Mouse (Mus musculus): Measurements from ENCODE around the gene Lhfpl3. TPM values are rescaled to one million over a fixed set of nuclear protein-coding genes. Genes with fewer than 3 reads are reported as not detected.

Lhfpl3 gene
- polyA plus RNA-seq, 1 experiment from 2014 or later, result 0.73 TPM

- Histone ChIP-seq H3K4me3 (replicated peaks) (no peak overlapping the region), H3K9me3 (replicated peaks) (no peaks in the 10 kb centered on the region), H3K9ac (no peak overlapping the region), H3K36me3 (no peaks in the 10 kb centered on the region), H3K27me3 (no peaks in the 10 kb centered on the region), H3K4me2 (replicated peaks) (no peak overlapping the region), H3K4me1 (no peaks in the 10 kb centered on the region), H3K27ac (replicated peaks) (no peak overlapping the region)
- 25% methylated on average over 2 of the region's 2 CpGs for WGBS
- ATAC-seq (ENCODE audit: insufficient number of reproducible peaks, low FRiP score, low TSS enrichment, low read depth), result no peak
Measured at GRCm38 (mm10) chr5:22928746-22929145, 182.9 kb downstream of the Lhfpl3 start.

GRCm38 (mm10) chr5:22943306-22943705, 197.4 kb downstream of the Lhfpl3 start:
- Histone ChIP-seq H3K36me3 (no peaks in the 10 kb centered on the region), H3K27me3 (no peaks in the 10 kb centered on the region), H3K27ac (replicated peaks) (no peak overlapping the region), H3K9ac (no peak overlapping the region), H3K4me3 (replicated peaks) (no peak overlapping the region), H3K9me3 (replicated peaks) (no peaks in the 10 kb centered on the region), H3K4me1 (no peaks in the 10 kb centered on the region), H3K4me2 (replicated peaks) (no peak overlapping the region)
- 49% methylated on average over 5 of the region's 5 CpGs for WGBS
- ATAC-seq (ENCODE audit: insufficient number of reproducible peaks, low FRiP score, low TSS enrichment, low read depth), result no peak

GRCm38 (mm10) chr5:22963300-22963699, 217.4 kb downstream of the Lhfpl3 start:
- H3K4me1 ChIP-seq, result no peaks in the 10 kb centered on the region
- H3K4me3 ChIP-seq (replicated peaks), result no peak overlapping the region
- H3K27ac ChIP-seq (replicated peaks), result no peak overlapping the region
- H3K9me3 ChIP-seq (replicated peaks), result no peaks in the 10 kb centered on the region
- ATAC-seq (ENCODE audit: insufficient number of reproducible peaks, low FRiP score, low TSS enrichment, low read depth), result no peak
- no peaks in the 10 kb centered on the region for H3K36me3 ChIP-seq
- no peak overlapping the region for H3K4me2 ChIP-seq (replicated peaks)
- no peak overlapping the region for H3K9ac ChIP-seq
- H3K27me3 ChIP-seq, result no peaks in the 10 kb centered on the region
- WGBS, result 64% methylated on average over 6 of the region's 6 CpGs

GRCm38 (mm10) chr5:22986771-22987170, 240.9 kb downstream of the Lhfpl3 start:
- Histone ChIP-seq H3K4me2 (replicated peaks) (no peak overlapping the region), H3K4me3 (replicated peaks) (no peak overlapping the region), H3K9me3 (replicated peaks) (no peaks in the 10 kb centered on the region), H3K27ac (replicated peaks) (no peak overlapping the region), H3K27me3 (no peaks in the 10 kb centered on the region), H3K9ac (no peak overlapping the region), H3K4me1 (no peaks in the 10 kb centered on the region), H3K36me3 (no peaks in the 10 kb centered on the region)
- 76% methylated on average over 2 of the region's 2 CpGs for WGBS
- ATAC-seq (ENCODE audit: insufficient number of reproducible peaks, low FRiP score, low TSS enrichment, low read depth), result no peak

GRCm38 (mm10) chr5:22999811-23000210, 254.0 kb downstream of the Lhfpl3 start:
- Histone ChIP-seq H3K9ac (no peak overlapping the region), H3K4me1 (no peaks in the 10 kb centered on the region), H3K4me2 (replicated peaks) (no peak overlapping the region), H3K9me3 (replicated peaks) (no peaks in the 10 kb centered on the region), H3K4me3 (replicated peaks) (no peak overlapping the region), H3K27me3 (no peaks in the 10 kb centered on the region), H3K36me3 (no peaks in the 10 kb centered on the region), H3K27ac (replicated peaks) (no peak overlapping the region)
- 69% methylated on average over 3 of the region's 3 CpGs for WGBS
- ATAC-seq (ENCODE audit: insufficient number of reproducible peaks, low FRiP score, low TSS enrichment, low read depth), result no peak

- 80% methylated on average over 2 of the region's 2 CpGs for WGBS
- Histone ChIP-seq H3K9me3 (replicated peaks) (no peaks in the 10 kb centered on the region), H3K36me3 (no peaks in the 10 kb centered on the region), H3K9ac (no peak overlapping the region), H3K4me1 (no peaks in the 10 kb centered on the region), H3K4me2 (replicated peaks) (no peak overlapping the region), H3K4me3 (replicated peaks) (no peak overlapping the region), H3K27ac (replicated peaks) (no peak overlapping the region), H3K27me3 (no peaks in the 10 kb centered on the region)
- ATAC-seq (ENCODE audit: insufficient number of reproducible peaks, low FRiP score, low TSS enrichment, low read depth), result no peak
Measured at GRCm38 (mm10) chr5:23003123-23003797, 257.4 kb downstream of the Lhfpl3 start.

GRCm38 (mm10) chr5:23006207-23006606, 260.3 kb downstream of the Lhfpl3 start:
- Histone ChIP-seq H3K9ac (no peak overlapping the region), H3K9me3 (replicated peaks) (no peaks in the 10 kb centered on the region), H3K36me3 (no peaks in the 10 kb centered on the region), H3K27ac (replicated peaks) (no peak overlapping the region), H3K4me1 (no peaks in the 10 kb centered on the region), H3K4me3 (replicated peaks) (no peak overlapping the region), H3K4me2 (replicated peaks) (no peak overlapping the region), H3K27me3 (no peaks in the 10 kb centered on the region)
- WGBS, result 72% methylated on average over 1 of the region's 1 CpGs
- no peak for ATAC-seq (ENCODE audit: insufficient number of reproducible peaks, low FRiP score, low TSS enrichment, low read depth)

GRCm38 (mm10) chr5:23010460-23010859, 264.6 kb downstream of the Lhfpl3 start:
- no peak overlapping the region for H3K9ac ChIP-seq
- no peaks in the 10 kb centered on the region for H3K36me3 ChIP-seq
- 59% methylated on average over 1 of the region's 1 CpGs for WGBS
- no peak overlapping the region for H3K4me2 ChIP-seq (replicated peaks)
- H3K27me3 ChIP-seq, result no peaks in the 10 kb centered on the region
- no peaks in the 10 kb centered on the region for H3K9me3 ChIP-seq (replicated peaks)
- H3K27ac ChIP-seq (replicated peaks), result no peak overlapping the region
- H3K4me1 ChIP-seq, result no peaks in the 10 kb centered on the region
- H3K4me3 ChIP-seq (replicated peaks), result no peak overlapping the region
- no peak for ATAC-seq (ENCODE audit: insufficient number of reproducible peaks, low FRiP score, low TSS enrichment, low read depth)

GRCm38 (mm10) chr5:23013997-23014396, 268.1 kb downstream of the Lhfpl3 start:
- Histone ChIP-seq H3K36me3 (no peaks in the 10 kb centered on the region), H3K4me1 (no peaks in the 10 kb centered on the region), H3K27me3 (no peaks in the 10 kb centered on the region), H3K4me3 (replicated peaks) (no peak overlapping the region), H3K4me2 (replicated peaks) (no peak overlapping the region), H3K9me3 (replicated peaks) (no peaks in the 10 kb centered on the region), H3K9ac (no peak overlapping the region), H3K27ac (replicated peaks) (no peak overlapping the region)
- no peak for ATAC-seq (ENCODE audit: insufficient number of reproducible peaks, low FRiP score, low TSS enrichment, low read depth)

GRCm38 (mm10) chr5:23015587-23016335, 269.9 kb downstream of the Lhfpl3 start:
- no peaks in the 10 kb centered on the region for H3K36me3 ChIP-seq
- no peaks in the 10 kb centered on the region for H3K27me3 ChIP-seq
- no peak overlapping the region for H3K4me3 ChIP-seq (replicated peaks)
- H3K9ac ChIP-seq, result no peak overlapping the region
- no peaks in the 10 kb centered on the region for H3K4me1 ChIP-seq
- no peak for ATAC-seq (ENCODE audit: insufficient number of reproducible peaks, low FRiP score, low TSS enrichment, low read depth)
- no peak overlapping the region for H3K4me2 ChIP-seq (replicated peaks)
- H3K27ac ChIP-seq (replicated peaks), result no peak overlapping the region
- 64% methylated on average over 8 of the region's 8 CpGs for WGBS
- H3K9me3 ChIP-seq (replicated peaks), result no peaks in the 10 kb centered on the region

GRCm38 (mm10) chr5:23034944-23035726, 289.3 kb downstream of the Lhfpl3 start:
- Histone ChIP-seq H3K9ac (no peak overlapping the region), H3K9me3 (replicated peaks) (no peaks in the 10 kb centered on the region), H3K4me2 (replicated peaks) (no peak overlapping the region), H3K36me3 (no peaks in the 10 kb centered on the region), H3K4me1 (peaks cover 8% of the 10 kb centered on the region; the same call in 1 of the 2 replicates), H3K27ac (replicated peaks) (no peak overlapping the region), H3K27me3 (no peaks in the 10 kb centered on the region), H3K4me3 (replicated peaks) (no peak overlapping the region)
- 46% methylated on average over 6 of the region's 6 CpGs for WGBS
- ATAC-seq (ENCODE audit: insufficient number of reproducible peaks, low FRiP score, low TSS enrichment, low read depth), result no peak
